Mouse (Mus musculus) B cell, adult (primary cell): ENCODE measurements around the gene Pdgfd. TPM values are rescaled to one million over a fixed set of nuclear protein-coding genes. Genes with fewer than 3 reads are reported as not detected.

Source experiments
- total RNA-seq: library from RNA; stranded (reverse); gene quantifications from 4 replicates; pipeline ENCODE4 v1.2.4, GENCODE M21; 2023; ENCODE audit not compliant: inconsistent age

The Pdgfd gene
- not detected in 4 replicates for total RNA-seq

GRCm38 (mm10) chr9:6168391-6169037, at the start of gene Pdgfd:
Pdgfd (plus strand) TSS chr9:6168584.

GRCm38 (mm10) chr9:6269796-6270280, 101.5 kb downstream of the Pdgfd start, which contains the start of gene Ddi1:
Ddi1 (minus strand) TSS chr9:6269846.

Other genes with a start within 250 kb of the Pdgfd start
- gene Ddi1, start 101.3 kb downstream of the Pdgfd start, total RNA-seq: not detected in 4 replicates